Mouse (Mus musculus) right cerebral cortex, adult 2 months (tissue): ENCODE measurements around the gene Dgkd.

ENCODE experiments used
- DNase-seq, 2 experiments: peaks; one replicate each; pipeline ENCODE4 v3.0.0; 2021 to 2022; ENCODE audit warnings: low spot score in 2 of 2

The Dgkd gene

GRCm38 (mm10) chr1:87848237-87848996 lies 4.7 kb upstream of the Dgkd start:
- DNase-seq, result peak; percentile 59 to 72

GRCm38 (mm10) chr1:87849278-87849677 lies 3.8 kb upstream of the Dgkd start:
- no peak for DNase-seq

- DNase-seq, result no peak
These were observed 1.7 kb upstream of the Dgkd start for GRCm38 (mm10) chr1:87851344-87851743.

GRCm38 (mm10) chr1:87852081-87852790 lies 851 bp upstream of the Dgkd start:
- DNase-seq, result no peak

GRCm38 (mm10) chr1:87853601-87854361 lies 694 bp downstream of the Dgkd start:
- peak; percentile 38 to 47 for DNase-seq

GRCm38 (mm10) chr1:87854411-87854810 lies 1.3 kb downstream of the Dgkd start:
- peak in 1 of 2 experiments; percentile 19 for DNase-seq

GRCm38 (mm10) chr1:87854851-87855251 lies 1.8 kb downstream of the Dgkd start:
- DNase-seq, result no peak

GRCm38 (mm10) chr1:87855522-87855921 lies 2.4 kb downstream of the Dgkd start:
- no peak for DNase-seq

GRCm38 (mm10) chr1:87856823-87857222 lies 3.7 kb downstream of the Dgkd start:
- DNase-seq, result peak in 1 of 2 experiments; percentile 64

- DNase-seq, result no peak
These were observed 4.9 kb downstream of the Dgkd start for GRCm38 (mm10) chr1:87858031-87858430.

- no peak for DNase-seq
These were observed 5.4 kb downstream of the Dgkd start for GRCm38 (mm10) chr1:87858529-87858928.

GRCm38 (mm10) chr1:87863602-87864001 lies 10.5 kb downstream of the Dgkd start:
- no peak for DNase-seq

GRCm38 (mm10) chr1:87864889-87865288 lies 11.8 kb downstream of the Dgkd start:
- no peak for DNase-seq

- no peak for DNase-seq
These were observed 13.6 kb downstream of the Dgkd start for GRCm38 (mm10) chr1:87866672-87867071.

GRCm38 (mm10) chr1:87871546-87871945 lies 18.5 kb downstream of the Dgkd start:
- DNase-seq, result no peak

GRCm38 (mm10) chr1:87873081-87873480 lies 20.0 kb downstream of the Dgkd start:
- no peak for DNase-seq

- DNase-seq, result no peak
These were observed 23.0 kb downstream of the Dgkd start for GRCm38 (mm10) chr1:87876065-87876464.

- no peak for DNase-seq
These were observed 24.6 kb downstream of the Dgkd start for GRCm38 (mm10) chr1:87877552-87878283.

- DNase-seq, result no peak
These were observed 25.9 kb downstream of the Dgkd start for GRCm38 (mm10) chr1:87879034-87879433.

GRCm38 (mm10) chr1:87879494-87880325 lies 26.6 kb downstream of the Dgkd start:
- peak; percentile 74 to 85 for DNase-seq

GRCm38 (mm10) chr1:87880326-87880627 lies 27.2 kb downstream of the Dgkd start:
- DNase-seq, result no peak
